Mouse (Mus musculus) adipocyte (in vitro differentiated cells): ENCODE data around the gene Erlec1.

Source experiments
- DNase-seq: peaks from one replicate; pipeline ENCODE4 v3.0.0-alpha.2; 2016; ENCODE audit warnings: low spot score

Erlec1 gene

DNA sequence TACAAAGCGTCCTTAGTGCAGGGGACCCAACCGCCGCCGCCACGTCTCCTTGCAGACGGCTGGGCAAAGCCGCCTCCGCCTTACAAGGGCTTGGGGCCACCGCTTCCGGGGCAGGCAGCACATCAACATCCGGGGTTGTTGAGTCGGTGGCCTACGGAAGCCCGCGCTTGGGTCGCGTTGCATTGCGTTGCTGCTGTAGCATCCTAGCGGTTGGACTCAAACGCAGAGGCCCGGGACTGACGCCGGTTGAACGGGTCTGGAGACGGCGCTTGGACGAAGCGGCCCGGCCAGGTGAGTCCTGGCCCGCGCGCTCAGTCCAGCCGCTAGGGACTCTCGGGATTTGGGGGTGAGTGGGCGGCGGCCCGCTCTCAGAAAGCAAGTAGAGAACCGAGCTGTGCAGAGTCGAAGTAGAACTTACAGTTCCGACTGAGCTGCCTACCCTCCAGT is at the start of gene Erlec1:
Gene Erlec1 (minus strand): TSS at position 57 of the 447 bp plus-strand sequence.
- peak; percentile 85 for DNase-seq

- DNase-seq: peak; percentile 24
Measured at GRCm38 (mm10) chr11:31001169-31001908, 47.2 kb upstream of the Erlec1 start.

GRCm38 (mm10) chr11:31000028-31000427 is 45.9 kb upstream of the Erlec1 start:
- DNase-seq: no peak

- DNase-seq: no peak
Measured at GRCm38 (mm10) chr11:30998704-30999103, 44.6 kb upstream of the Erlec1 start.

DNA sequence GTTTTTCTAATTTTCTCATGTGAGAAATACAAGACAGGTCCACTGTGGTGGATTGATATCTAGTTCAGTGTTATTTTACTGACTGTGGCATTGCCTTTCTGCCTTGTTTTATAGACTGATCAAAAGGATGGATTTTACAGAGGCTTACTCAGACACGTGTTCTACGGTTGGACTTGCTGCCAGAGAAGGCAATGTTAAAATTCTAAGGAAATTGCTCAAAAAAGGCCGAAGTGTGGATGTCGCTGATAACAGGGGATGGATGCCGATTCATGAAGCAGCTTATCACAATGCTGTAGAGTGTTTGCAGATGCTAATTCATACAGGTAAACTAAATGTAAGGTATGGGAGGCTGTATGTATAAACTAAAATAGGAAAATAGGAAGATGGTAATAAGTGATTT is 44.1 kb upstream of the Erlec1 start:
- no peak for DNase-seq

DNA sequence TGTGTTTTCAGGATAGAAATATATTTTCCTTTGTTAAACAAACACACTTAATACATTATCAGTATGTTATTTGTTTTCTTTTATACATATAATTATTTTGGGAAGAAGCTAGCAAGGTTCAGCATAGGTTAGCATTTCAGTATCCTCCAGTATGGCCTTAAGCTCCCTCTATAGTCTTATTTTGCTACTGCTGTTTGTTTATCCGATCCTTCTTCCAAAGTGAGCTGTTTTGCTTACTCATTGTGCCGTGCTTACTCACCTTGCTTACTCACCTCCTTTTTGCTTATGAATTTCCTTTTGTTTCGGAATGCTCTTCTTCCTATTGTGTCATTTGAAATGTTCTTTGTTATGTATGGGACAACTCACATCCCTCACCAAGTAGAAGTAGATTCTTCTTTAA is 42.5 kb upstream of the Erlec1 start:
- DNase-seq: no peak

DNA sequence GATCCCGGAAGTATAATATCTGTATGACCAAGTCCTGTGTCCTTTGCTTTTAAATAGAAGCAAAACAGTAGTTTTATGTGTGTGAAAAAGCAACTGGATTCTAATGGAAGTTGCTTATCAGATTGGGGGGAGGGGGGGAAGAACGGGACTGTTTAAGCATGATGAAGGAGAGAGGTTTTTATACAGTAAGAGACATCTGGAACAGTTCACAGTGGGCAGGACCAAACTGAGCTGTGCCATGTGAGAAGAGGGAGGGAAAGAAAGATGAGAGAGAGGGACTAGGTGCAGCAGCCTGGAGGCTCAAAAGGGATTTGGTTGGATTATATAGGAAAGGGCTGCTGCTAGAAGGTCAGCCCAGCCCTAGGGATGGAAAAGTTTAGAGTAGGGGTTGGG is 32.5 kb upstream of the Erlec1 start:
- DNase-seq: no peak

DNA sequence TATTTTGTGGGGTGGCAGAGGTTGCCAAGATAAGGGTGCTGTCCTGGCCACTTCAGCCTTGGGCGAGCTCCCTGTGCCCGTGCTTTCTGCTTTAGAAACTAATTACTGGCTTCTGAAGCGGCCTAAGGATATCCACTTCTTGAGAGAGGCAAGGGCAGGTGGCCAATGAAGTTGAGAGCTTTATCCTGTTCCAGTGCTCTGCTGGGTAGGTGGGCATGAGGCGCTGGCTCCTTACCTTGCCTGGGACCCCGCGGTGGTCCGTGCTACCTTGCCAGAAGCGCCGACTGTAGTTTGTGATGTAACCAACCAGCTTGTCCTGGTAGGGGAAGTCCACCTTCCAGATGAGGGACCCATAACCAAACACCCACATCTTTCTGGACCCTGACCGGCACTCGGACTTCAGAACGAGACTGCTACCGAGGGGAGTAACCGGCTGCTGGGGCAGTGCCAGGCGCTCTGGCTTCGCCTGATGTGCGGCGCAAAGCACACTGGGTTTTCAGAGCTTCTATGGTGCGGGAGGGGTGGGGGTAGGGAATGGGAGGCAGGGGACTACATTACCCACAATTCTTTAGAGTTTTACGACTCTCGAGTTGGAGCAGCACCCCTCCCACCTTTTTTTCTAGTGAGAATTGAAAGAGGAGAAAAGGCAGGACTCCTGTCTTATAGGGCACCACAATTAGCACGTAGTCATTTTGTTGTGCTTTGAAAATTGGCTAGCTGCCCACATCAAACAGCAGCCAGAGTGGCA is 31.9 kb upstream of the Erlec1 start, which contains the start of gene Chac2:
Gene Chac2 (minus strand): TSS at position 474 of the 748 bp plus-strand sequence.
- peak; percentile 93 for DNase-seq

- no peak for DNase-seq
Measured at GRCm38 (mm10) chr11:30985237-30985636, 31.1 kb upstream of the Erlec1 start.

GRCm38 (mm10) chr11:30953469-30954154 is 523 bp downstream of the Erlec1 start:
- DNase-seq: peak; percentile 24

- no peak for DNase-seq
Measured at GRCm38 (mm10) chr11:30952829-30953228, 1.3 kb downstream of the Erlec1 start.

DNA sequence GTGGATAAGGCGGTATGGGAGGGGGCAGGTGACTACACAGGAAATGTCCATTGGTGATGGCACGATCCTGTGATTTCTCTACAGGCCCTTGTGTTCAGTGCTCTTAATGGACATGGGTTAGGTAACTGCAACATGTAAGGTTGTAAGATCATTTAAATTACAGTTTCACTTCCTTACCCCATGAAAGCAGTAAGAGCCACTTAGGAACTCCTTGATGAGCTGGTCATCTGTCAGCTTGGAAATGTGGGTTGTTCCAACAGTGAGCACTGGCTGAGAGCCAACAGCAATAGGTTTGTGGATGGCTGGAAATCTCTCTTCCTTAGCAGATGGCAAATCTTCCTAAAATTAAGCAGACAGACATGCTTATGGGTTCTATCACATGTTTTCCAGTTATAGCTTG is 10.6 kb downstream of the Erlec1 start:
- DNase-seq: no peak

DNA sequence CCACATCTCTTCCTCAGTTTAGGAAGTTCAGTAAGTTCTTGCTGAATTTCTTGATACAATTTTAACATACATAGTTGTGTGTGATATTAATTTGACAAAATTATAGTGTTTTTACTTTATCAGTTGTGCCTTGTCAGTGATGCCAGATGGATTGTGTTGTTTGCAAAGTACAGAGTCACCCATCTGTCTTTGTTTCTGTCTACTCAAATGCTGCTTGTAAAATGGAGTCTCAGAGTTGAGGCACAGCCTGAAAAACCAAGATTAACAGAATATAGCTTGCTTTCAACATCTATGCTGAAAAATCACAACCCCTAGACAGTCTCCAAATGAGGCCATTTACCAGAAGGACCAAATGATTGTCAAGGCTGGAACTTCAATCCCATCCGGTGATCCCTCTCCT is 25.6 kb downstream of the Erlec1 start:
- no peak for DNase-seq

GRCm38 (mm10) chr11:30928079-30928478 is 26.1 kb downstream of the Erlec1 start:
- no peak for DNase-seq

GRCm38 (mm10) chr11:30923283-30923682 is 30.9 kb downstream of the Erlec1 start:
- no peak for DNase-seq

DNA sequence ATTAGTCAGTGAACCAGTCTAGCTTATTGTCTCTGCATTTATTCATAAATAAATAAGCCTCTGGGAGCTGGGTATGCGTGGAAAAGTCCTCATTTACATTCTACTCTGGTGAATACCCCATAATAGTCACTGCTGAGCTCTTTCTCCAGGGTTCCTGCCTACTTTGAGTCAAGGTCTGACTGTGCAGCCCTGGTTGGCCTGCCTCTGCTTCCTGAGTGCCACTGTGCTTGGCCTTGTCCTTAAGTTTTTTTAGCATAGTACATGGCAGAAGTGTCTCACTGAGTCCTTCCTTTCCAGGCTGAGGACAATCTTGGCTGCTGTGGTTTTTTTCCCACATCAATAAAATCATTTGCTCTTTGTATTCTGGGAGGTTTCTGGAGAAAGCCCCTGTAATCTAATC is 33.5 kb downstream of the Erlec1 start:
- no peak for DNase-seq

GRCm38 (mm10) chr11:30912311-30912710 is 41.8 kb downstream of the Erlec1 start:
- DNase-seq: no peak

GRCm38 (mm10) chr11:30899312-30899711 is 54.8 kb downstream of the Erlec1 start:
- DNase-seq: no peak

DNA sequence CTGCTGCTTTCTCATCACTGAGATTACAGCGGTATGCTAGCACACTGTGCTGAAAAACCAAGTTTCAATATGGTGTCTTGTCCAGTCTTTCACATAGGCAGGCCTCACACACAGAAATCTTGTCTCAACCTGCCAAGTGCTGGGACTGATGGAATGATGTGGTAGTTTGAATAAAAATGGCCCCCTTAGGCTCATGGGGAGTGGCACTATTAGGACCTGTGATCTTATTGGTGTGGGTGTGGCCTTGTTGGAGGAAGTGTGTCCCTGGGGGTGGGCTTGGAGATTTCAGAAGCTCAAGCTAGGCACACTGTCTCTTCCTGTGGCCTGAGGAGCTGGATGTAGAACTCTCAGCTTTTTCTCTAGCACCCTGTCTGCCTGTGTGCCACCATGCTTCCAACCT is 57.9 kb downstream of the Erlec1 start:
- no peak for DNase-seq

- DNase-seq: no peak
Measured at GRCm38 (mm10) chr11:30888153-30888552, 66.0 kb downstream of the Erlec1 start.

GRCm38 (mm10) chr11:30885171-30885871 is 68.8 kb downstream of the Erlec1 start, which contains the start of the genes Gpr75 and Asb3:
Gpr75 (plus strand) TSS chr11:30885358.
Asb3 (plus strand) TSS chr11:30885416.
- no peak for DNase-seq
